Mouse (Mus musculus): ENCODE measurements at regions not wholly inside any gene's neighbourhood (a gene's known extent, or its start where the extent isn't known, plus 50 kb on each side); places are given as distances from the start of the nearest gene placed in this dataset.

GRCm38 (mm10) chr11:55946028-55946427 is 94.8 kb downstream of the Nmur2 start:
- ATAC-seq (ENCODE audit: insufficient read depth): peak; percentile 52; the same call in 1 of the 2 replicates
- TF ChIP-seq CTCF (IDR thresholded peaks at IDR 0.05; ENCODE audit: low read depth): no peak
- WGBS: 26% methylated on average over 3 of the region's 3 CpGs

GRCm38 (mm10) chr11:55939983-55940382 is 100.8 kb downstream of the Nmur2 start:
- ATAC-seq (ENCODE audit: insufficient read depth) (no peak), DNase-seq (no peak)
- H3K4me1 ChIP-seq (ENCODE audit: insufficient read depth): no peaks in the 10 kb centered on the region
- H3K9ac ChIP-seq: no peak overlapping the region
- H3K27ac ChIP-seq (ENCODE audit: low read depth): no peak overlapping the region
- WGBS: 83% methylated on average over 2 of the region's 2 CpGs
- no peak overlapping the region for H3K4me3 ChIP-seq (ENCODE audit: low read depth, low read length)
- no peak for TF ChIP-seq CTCF (IDR thresholded peaks at IDR 0.05; ENCODE audit: low read depth)
- no peaks in the 10 kb centered on the region for H3K36me3 ChIP-seq (ENCODE audit: insufficient read depth)
- H3K27me3 ChIP-seq (ENCODE audit: insufficient read depth, low read length): no peaks in the 10 kb centered on the region
- no peak overlapping the region for H3K4me2 ChIP-seq
- H3K9me3 ChIP-seq (ENCODE audit: low read depth, low read length): no peaks in the 10 kb centered on the region

More at GRCm38 (mm10) chr11:55946028-55946427, 94.8 kb downstream of the Nmur2 start:
- Histone ChIP-seq H3K4me1 (ENCODE audit: insufficient read depth) (no peaks in the 10 kb centered on the region), H3K4me2 (no peak overlapping the region), H3K9me3 (ENCODE audit: low read depth, low read length) (no peaks in the 10 kb centered on the region), H3K27me3 (ENCODE audit: insufficient read depth, low read length) (no peaks in the 10 kb centered on the region), H3K36me3 (ENCODE audit: insufficient read depth) (no peaks in the 10 kb centered on the region), H3K27ac (ENCODE audit: low read depth) (no peak overlapping the region), H3K4me3 (ENCODE audit: low read depth, low read length) (no peak overlapping the region), H3K9ac (no peak overlapping the region)
- peak; percentile 69 for DNase-seq

- TF ChIP-seq CTCF (IDR thresholded peaks at IDR 0.05; ENCODE audit: low read depth): no peak
- DNase-seq: no peak
- Histone ChIP-seq H3K9ac (no peak overlapping the region), H3K4me3 (ENCODE audit: low read depth, low read length) (no peak overlapping the region), H3K9me3 (ENCODE audit: low read depth, low read length) (no peaks in the 10 kb centered on the region), H3K27me3 (ENCODE audit: insufficient read depth, low read length) (no peaks in the 10 kb centered on the region), H3K4me1 (ENCODE audit: insufficient read depth) (no peaks in the 10 kb centered on the region), H3K27ac (ENCODE audit: low read depth) (no peak overlapping the region), H3K36me3 (ENCODE audit: insufficient read depth) (no peaks in the 10 kb centered on the region), H3K4me2 (no peak overlapping the region)
- no peak for ATAC-seq (ENCODE audit: insufficient read depth)
- 82% methylated on average over 5 of the region's 5 CpGs for WGBS
These were observed 114.4 kb downstream of the Nmur2 start for GRCm38 (mm10) chr11:55926366-55926765.

- Histone ChIP-seq H3K9ac (no peak overlapping the region), H3K4me3 (ENCODE audit: low read depth, low read length) (no peak overlapping the region), H3K27ac (ENCODE audit: low read depth) (no peak overlapping the region), H3K9me3 (ENCODE audit: low read depth, low read length) (no peaks in the 10 kb centered on the region), H3K27me3 (ENCODE audit: insufficient read depth, low read length) (no peaks in the 10 kb centered on the region), H3K4me1 (ENCODE audit: insufficient read depth) (no peaks in the 10 kb centered on the region), H3K4me2 (no peak overlapping the region), H3K36me3 (ENCODE audit: insufficient read depth) (no peaks in the 10 kb centered on the region)
- ATAC-seq (ENCODE audit: insufficient read depth) (no peak), DNase-seq (peak; percentile 38)
- WGBS: 67% methylated on average over 3 of the region's 3 CpGs
- no peak for TF ChIP-seq CTCF (IDR thresholded peaks at IDR 0.05; ENCODE audit: low read depth)
These were observed 121.7 kb downstream of the Nmur2 start for GRCm38 (mm10) chr11:55919066-55919465.

DNA sequence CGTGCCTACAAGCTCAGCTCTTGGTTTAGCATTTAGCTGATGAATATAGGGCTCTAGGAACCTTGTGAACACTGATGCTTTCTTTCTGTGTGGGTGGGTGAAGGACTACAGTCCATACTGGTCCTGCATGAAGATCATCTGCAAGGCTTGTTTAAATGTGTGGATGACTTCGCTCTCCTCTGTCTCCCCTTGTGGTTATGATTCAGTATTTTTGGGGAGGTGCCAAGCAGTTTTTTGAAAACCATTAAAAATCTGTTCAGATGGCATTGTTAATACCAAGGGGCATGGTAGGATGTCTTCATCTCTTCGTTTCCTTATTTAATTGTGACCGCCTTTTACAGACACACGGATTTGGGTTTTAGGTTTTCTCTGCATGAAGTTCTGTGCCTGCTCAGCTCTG is 122.4 kb downstream of the Nmur2 start:
- 71% methylated on average over 5 of the region's 5 CpGs for WGBS
- H3K27ac ChIP-seq (ENCODE audit: low read depth): no peak overlapping the region
- H3K9ac ChIP-seq: no peak overlapping the region
- DNase-seq: no peak
- H3K36me3 ChIP-seq (ENCODE audit: insufficient read depth): no peaks in the 10 kb centered on the region
- TF ChIP-seq CTCF (IDR thresholded peaks at IDR 0.05; ENCODE audit: low read depth): no peak
- no peaks in the 10 kb centered on the region for H3K27me3 ChIP-seq (ENCODE audit: insufficient read depth, low read length)
- no peaks in the 10 kb centered on the region for H3K4me1 ChIP-seq (ENCODE audit: insufficient read depth)
- H3K4me2 ChIP-seq: no peak overlapping the region
- no peak overlapping the region for H3K4me3 ChIP-seq (ENCODE audit: low read depth, low read length)
- ATAC-seq (ENCODE audit: insufficient read depth): no peak
- H3K9me3 ChIP-seq (ENCODE audit: low read depth, low read length): no peaks in the 10 kb centered on the region

- no peaks in the 10 kb centered on the region for H3K36me3 ChIP-seq (ENCODE audit: insufficient read depth)
- no peak overlapping the region for H3K4me3 ChIP-seq (ENCODE audit: low read depth, low read length)
- H3K27ac ChIP-seq (ENCODE audit: low read depth): no peak overlapping the region
- no peak overlapping the region for H3K9ac ChIP-seq
- TF ChIP-seq CTCF (IDR thresholded peaks at IDR 0.05; ENCODE audit: low read depth): no peak
- ATAC-seq (ENCODE audit: insufficient read depth): no peak
- H3K4me2 ChIP-seq: no peak overlapping the region
- no peaks in the 10 kb centered on the region for H3K27me3 ChIP-seq (ENCODE audit: insufficient read depth, low read length)
- no peaks in the 10 kb centered on the region for H3K4me1 ChIP-seq (ENCODE audit: insufficient read depth)
- 17% methylated on average over 6 of the region's 6 CpGs for WGBS
- no peaks in the 10 kb centered on the region for H3K9me3 ChIP-seq (ENCODE audit: low read depth, low read length)
- peak; percentile 85 for DNase-seq
These were observed 143.3 kb downstream of the Nmur2 start for GRCm38 (mm10) chr11:55897506-55897905.

DNA sequence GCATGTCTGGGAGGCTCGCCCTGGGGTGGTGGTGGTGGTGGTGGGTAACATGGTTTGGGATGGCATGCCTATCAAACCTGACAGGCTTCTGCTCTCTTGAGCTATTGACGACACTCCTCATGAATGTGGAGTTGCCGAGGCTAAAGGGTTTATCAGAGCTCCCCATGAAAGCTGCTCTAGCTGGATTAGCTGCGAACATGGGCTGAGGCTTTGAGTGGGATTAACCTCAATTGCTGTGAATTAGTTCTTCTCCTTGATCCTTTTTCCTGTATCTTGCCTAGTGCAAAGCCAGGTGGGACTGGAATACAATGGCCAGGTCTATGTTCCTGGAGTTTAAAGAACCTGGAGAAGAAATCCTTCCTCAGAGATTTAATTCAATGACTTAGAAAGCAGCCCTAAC is 150.6 kb downstream of the Nmur2 start:
- ATAC-seq (ENCODE audit: insufficient read depth) (no peak), DNase-seq (no peak)
- H3K9me3 ChIP-seq (ENCODE audit: low read depth, low read length): no peaks in the 10 kb centered on the region
- no peaks in the 10 kb centered on the region for H3K36me3 ChIP-seq (ENCODE audit: insufficient read depth)
- H3K4me2 ChIP-seq: no peak overlapping the region
- WGBS: 72% methylated on average over 4 of the region's 4 CpGs
- H3K9ac ChIP-seq: no peak overlapping the region
- H3K27me3 ChIP-seq (ENCODE audit: insufficient read depth, low read length): no peaks in the 10 kb centered on the region
- no peak overlapping the region for H3K4me3 ChIP-seq (ENCODE audit: low read depth, low read length)
- no peaks in the 10 kb centered on the region for H3K4me1 ChIP-seq (ENCODE audit: insufficient read depth)
- no peak overlapping the region for H3K27ac ChIP-seq (ENCODE audit: low read depth)
- no peak for TF ChIP-seq CTCF (IDR thresholded peaks at IDR 0.05; ENCODE audit: low read depth)

DNA sequence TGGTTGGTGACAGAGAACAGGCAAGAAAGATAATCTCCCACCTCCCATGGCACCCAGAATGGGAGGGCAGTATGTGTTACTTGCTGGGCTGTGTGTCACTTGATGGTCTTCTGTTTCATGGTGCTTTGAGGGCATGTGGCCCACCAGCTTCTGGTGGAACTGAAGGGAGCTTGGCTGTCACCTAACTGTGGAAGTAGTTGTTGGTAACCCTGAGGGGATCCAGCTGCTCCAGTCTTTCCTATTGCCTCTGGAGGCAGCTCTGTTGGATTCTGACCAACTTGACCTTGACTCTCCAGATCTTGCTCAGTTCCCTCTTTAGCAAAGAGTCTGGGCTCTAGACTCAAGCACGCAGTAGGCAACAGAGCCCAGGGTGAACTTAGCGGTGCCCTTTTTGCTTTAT is 162.2 kb downstream of the Nmur2 start:
- Histone ChIP-seq H3K4me2 (no peak overlapping the region), H3K9ac (no peak overlapping the region), H3K36me3 (ENCODE audit: insufficient read depth) (no peaks in the 10 kb centered on the region), H3K9me3 (ENCODE audit: low read depth, low read length) (no peaks in the 10 kb centered on the region), H3K27me3 (ENCODE audit: insufficient read depth, low read length) (no peaks in the 10 kb centered on the region), H3K4me3 (ENCODE audit: low read depth, low read length) (no peak overlapping the region), H3K4me1 (ENCODE audit: insufficient read depth) (no peaks in the 10 kb centered on the region), H3K27ac (ENCODE audit: low read depth) (no peak overlapping the region)
- peak; percentile 56 for DNase-seq
- 75% methylated on average over 2 of the region's 2 CpGs for WGBS
- no peak for TF ChIP-seq CTCF (IDR thresholded peaks at IDR 0.05; ENCODE audit: low read depth)
- ATAC-seq (ENCODE audit: insufficient read depth): peak; percentile 54; the same call in 1 of the 2 replicates
